Mouse (Mus musculus) gastrocnemius, postnatal 36 days (tissue): Measurements from ENCODE around the gene Plcb1. TPM values are rescaled to one million over a fixed set of nuclear protein-coding genes. Genes with fewer than 3 reads are reported as not detected.
A peak's percentile ranks its signal among the peaks of the same experiment; 100 is the strongest.

Experiments
- DNase-seq, 2 experiments: peaks; one replicate each; pipeline ENCODE4 v3.0.0; 2022
- intact Hi-C: fragments of 180-260 bp; cut with DNase I; formaldehyde crosslinking; loops from one replicate; pipeline ENCODE4 v1.15.1; 2025
- total RNA-seq, 2 experiments: library from RNA; stranded (reverse); gene quantifications; 2 replicates each; pipeline ENCODE4 v1.2.3; 2021

Gene Plcb1
- total RNA-seq, 2 experiments from 2014 or later: 1.3 to 1.6 TPM

DNA sequence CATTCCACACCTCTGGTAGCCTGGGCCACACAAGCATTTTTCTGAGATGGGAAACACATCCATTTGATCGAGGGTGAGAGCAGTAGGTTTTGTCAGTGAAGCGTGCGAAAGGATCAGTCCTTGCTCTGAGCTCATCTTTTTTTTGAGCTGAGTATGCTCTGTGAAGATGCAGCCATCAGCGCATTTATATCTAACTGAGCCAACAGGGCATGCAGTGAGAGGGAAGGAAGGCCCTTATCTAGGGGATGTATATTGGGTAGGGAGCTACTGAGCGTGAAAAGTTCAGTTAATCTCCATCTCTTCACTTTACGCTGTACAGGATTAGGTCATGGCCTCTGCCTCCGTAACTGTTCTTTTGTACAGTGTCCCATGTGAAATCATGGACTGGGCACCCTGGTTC is 46.0 kb downstream of the Plcb1 start:
- intact Hi-C loops: no loop called here
- DNase-seq: no peak

DNA sequence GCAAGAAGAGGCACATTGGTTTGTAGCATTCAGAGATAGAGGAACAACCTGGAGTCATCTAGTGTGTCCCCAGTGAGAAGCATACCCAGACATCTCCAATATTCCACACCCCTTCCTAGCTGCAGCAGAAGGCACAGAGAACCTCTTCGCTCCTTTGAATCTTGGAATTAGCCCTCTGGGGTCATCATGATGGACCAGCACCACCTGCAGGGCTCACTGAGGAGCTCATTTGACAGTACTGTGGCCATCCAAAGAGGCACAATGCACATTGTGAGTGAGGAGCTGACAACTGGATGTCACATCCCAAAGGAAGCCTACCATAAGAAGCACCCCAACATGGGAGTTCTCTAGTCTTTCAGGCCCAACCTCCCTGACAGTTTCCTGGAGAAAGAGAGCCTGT is 50.2 kb downstream of the Plcb1 start:
- DNase-seq: no peak
- intact Hi-C loops: no loop called here

DNA sequence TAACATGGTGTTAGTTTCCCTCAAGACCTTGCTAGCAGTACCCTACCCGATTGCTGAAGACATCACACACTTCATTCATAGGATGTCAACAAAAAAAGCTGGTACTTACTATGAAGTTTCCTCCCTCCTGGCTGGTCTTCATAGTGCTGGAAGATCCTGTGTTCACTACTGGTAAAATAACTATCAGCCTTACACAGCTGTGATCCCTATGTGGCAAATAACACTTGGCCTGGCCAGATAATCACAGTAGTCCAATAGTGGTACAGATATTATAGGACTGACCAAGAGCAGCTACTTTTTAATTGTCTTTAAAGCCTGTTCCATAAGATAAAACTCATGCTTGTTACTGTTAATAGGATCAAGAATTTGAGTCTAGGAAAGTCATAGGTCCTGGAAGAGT is 52.3 kb downstream of the Plcb1 start:
- intact Hi-C loops: no loop called here
- no peak for DNase-seq

DNA sequence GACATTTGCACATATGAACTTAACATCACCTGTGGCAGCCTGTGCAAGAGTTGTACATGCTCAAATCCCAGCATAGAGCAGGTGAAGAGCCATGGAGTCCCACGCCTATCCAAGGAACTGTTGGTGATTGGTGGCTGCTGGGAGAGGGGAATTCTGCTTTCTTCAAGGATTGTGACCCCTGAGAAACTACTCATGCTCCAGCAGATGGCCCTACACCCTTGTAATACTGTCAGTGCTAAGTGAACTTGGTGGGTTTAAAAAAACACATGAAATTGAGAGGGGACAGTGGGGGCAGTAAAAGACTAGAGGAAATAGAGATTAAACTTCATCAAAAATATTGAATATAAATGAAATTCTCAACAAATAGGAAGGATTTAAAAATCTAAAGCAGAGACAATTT is 53.0 kb downstream of the Plcb1 start:
- intact Hi-C loops: no loop called here
- DNase-seq: no peak

DNA sequence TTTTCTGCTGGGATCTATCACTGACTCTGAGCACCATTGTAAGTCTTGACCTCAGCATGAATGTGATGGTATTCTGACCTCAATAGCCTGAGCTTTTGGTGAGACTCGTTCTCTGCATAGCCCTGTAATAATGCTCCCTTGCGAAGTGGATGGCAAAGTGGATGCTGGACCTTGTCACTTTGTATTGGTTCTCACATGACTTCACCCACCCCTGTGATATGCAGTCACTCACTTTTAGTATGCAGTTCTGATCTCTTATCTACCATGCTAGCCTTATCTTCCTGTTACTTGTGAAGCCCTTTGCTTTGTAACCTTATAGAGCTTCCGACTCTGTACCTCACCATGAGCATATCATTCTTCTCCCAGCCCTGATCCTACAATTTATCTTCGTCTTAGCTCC is 57.0 kb downstream of the Plcb1 start:
- no peak for DNase-seq
- intact Hi-C loops: no loop called here

DNA sequence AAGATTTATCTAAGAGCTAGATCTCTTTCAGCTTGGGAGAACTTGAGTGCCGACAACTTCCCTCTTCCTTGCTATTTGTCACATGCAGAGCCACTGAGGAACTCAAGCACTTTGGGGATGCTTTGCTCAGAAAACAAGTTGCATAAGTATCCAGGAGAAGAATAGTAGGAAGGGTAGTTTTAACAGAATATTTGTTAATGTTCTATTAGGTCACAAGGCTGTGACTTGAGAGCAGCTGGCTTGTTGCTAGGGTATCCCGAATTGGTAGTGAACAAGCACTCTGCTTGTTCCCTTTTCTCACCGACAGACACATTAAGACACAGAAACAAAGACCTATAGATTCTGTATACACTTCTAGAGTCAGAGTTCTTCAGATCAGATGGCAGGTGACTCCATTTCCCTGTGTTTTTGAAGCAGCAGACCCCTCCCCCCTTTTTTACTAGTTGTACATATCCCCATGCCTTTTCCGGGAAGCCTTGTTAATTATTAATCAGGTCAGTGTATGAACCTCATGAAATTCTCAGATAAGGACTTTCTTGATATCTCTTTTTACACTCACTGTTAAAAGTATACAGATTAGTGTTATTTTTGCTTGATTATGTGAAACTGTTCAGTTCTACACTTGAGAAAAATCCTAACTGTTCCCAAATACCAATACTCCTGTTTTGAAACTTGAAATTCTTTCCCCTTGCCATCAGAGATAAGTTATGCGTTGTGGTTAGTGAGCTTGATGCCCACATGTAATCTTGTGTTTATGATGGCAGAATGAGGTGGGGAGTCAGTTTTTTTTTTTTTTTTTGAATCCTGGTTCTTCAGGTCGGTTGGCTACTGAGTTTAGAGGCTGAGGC is 58.7 kb downstream of the Plcb1 start:
- intact Hi-C loops: no loop called here
- no peak for DNase-seq

DNA sequence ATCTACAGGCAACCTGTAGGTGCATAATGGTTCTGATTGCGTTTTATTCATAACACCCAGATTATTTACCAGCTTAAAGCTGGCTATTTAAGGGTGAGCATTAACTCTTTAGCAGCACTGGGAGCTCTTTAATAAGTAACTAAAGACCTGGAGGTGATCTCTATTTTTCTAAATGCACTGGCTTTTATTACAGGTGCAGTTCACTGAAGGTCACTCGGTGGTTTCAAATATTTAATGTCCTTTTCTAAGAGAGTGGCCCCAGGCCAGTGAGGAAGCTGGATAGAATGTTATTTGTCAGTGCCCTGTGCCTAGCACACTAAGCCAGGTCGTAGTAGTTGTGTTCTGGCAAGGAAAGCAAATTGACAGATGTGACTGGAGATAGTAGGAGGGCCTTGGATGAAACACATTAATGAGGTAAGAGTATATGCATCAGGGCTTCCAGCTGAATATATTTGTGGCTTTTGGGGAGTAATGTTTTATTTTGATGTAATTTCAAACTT is 59.4 kb downstream of the Plcb1 start:
- intact Hi-C loops: no loop called here
- no peak for DNase-seq

DNA sequence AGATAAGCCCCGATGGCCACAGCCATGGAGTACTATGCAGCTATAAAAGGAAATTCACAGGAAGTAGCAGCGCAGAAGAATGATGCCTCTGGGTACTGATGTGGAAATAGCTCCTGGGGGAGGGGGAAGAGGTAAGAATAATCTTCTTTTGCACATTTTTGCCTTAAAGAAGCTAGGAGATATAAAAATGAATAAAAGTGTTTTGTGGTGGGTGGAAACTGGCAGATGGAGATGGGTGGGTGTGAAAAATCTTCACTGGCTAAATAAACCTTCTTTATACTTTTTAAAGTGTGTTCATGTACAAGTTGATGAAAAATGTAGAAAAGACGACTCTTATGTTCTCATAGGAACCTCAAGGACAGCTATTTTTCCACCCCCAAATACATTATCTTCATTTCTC is 60.7 kb downstream of the Plcb1 start:
- no peak for DNase-seq
- intact Hi-C loops: no loop called here

DNA sequence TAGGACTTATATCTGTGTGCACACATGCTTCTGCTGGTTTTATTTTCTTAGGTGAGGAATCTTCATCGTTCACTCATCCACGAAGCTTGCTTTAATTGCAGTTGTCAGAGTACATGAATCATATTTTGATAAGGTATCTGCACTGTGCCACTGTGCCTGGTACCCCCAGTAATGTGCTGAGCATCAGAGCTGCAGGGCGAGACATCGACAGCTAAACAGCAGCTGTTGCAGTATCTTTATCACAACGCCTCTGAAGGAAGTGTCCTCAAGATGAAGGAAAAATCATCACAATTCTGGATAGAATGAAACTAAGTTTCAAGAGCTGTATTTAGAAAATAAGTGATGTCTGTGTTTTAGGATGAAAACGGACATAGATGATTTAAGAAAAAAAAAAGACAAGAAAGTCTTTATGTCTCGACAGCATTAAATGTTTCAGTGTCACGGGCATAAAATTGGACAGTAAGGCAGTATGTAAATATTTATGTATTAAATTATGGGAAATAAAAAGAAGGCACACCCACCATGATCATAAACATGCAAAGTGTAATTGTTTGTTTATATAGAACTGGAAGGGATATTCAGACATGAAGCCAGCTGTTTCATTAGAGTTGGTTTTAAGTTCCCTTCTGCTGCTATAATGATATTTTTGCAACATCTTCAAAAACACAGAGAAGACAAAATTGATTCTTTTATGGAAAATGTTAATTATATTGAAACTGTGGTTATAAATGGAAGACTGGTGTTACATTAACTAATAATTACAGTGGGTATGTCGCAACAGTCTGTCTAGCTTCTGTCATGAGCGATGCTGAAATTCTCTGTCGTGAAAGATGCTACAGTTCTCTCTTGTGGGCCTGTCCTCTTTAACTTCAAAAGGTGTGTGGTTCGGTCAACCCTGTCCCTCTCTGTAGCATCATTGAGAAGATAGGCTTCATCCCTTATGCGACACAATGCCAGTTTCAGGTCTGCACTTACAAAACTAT is 65.6 kb downstream of the Plcb1 start:
- intact Hi-C loops: no loop called here
- DNase-seq: no peak

DNA sequence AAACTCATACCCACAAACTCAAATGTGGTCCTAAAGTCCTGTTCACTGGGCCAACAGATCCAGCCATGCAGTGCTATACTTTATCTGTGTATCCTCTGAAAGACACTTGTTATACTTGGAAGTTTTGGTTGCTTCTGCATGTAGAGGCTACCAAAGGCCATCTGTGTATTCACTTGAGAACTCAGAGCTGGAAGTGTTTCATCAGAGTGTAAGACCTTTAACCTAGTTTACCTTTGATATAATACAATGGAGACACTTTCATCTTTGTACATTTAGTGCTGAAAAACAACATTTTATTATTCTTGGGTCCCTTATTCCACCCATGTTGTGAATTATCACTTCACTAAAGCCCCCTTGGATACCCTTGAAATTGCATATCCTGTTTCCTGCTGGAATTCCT is 70.4 kb downstream of the Plcb1 start:
- no peak for DNase-seq
- intact Hi-C loops: no loop called here

DNA sequence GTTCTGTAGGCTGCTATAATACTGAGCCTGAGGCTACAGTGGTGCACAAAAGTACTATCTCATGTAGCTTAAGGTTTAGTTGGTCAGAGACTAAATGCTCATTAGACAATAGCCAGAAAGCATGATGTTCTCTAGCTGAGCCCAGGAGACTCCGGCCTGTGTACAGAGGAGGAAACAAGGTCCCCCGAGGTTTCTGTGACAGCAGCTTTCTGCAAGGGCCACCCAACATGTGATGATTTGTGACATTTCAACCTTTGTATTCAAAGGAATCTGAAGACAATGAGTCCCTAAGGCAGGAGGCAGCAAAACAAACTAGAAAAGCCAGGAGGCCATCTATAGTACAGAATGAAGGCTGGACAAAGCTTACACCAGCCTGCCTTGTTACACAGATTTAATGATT is 70.8 kb downstream of the Plcb1 start:
- intact Hi-C loops: no loop called here
- no peak for DNase-seq

DNA sequence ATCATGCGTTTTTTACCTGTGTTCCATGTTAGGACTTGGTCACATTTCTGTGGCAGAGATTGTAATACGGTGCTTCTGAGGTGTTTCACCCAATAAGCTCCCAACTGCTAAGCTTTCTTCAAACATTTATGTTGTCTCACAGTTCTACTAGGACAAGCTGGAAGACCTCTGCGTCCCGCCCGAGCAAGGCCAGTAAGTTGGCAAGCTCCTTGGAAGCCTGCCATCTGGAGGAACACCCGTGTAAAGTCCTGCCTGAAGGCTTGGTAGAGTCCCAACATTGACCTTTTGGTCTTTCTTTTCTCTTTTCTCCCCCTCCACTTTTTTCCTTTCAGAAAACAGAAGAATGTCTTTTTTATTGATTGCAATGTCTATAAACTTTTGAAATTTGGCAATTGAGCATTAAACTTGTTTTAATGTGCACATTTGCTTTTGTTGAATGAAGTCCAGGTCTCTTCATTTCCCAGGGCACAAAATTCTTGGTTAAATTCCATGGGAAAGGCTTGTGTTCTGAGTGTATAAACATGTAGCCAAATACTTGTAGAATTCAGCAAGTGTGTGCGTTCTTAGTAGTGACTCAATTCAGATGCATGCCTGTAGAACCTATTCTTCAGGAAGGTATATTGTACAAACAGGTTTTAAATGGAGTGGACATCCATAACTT is 79.2 kb downstream of the Plcb1 start:
- peak; percentile 10 to 13 for DNase-seq
- intact Hi-C loops: no loop called here

DNA sequence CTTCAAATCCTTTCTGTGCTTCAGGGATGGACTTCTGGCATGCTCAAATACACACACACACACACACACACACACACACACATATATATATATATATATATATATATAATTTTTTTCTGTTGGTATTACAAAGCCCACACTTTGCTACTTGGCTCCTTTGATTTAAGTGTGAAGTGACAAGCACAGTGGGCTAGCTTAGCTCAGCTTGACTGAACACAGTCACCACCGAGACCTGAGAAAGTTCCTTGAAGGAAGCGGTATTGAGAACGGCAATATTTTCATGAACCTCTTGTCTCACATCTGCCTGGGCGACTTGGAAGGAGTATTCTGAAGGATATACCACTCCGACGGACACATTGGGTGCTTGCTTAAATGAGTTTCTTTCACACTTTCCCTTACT is 81.5 kb downstream of the Plcb1 start:
- intact Hi-C loops: no loop called here
- DNase-seq: no peak

DNA sequence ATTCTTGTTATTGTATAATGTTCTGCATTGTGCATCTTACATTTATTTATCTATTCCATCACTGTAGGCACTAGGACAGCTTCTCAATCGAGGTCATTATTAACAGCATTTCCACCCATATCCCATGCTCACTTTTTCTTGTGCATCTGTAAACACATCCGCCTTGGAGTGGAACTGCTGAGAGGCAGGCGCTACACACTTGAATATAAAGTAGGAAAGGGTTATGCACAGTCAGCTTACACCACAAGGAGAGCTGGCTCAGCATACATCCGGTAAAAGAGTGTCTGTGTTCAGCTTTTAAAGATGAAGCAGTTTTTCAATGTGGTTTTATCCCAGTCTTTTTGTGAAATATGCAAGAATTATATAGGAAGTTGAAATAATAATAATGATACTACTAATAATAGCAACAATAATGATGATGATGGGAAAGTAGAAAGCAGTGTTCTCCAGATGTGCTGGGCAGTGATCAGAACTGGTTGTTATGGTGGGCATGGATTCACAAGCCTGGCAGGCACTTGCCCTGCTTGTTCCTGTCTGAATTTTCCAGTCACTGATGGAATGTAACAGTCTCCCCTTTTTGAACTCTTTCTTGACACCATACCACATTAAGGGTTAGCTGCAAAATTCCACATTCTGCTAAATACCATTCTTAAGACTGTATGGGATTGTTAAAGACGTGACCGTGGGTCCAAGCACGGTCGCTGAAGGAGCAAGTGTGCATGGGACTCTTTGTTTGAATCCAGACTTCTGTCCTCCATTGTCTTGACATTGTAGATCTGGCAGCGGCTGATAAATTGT is 86.0 kb downstream of the Plcb1 start:
- no peak for DNase-seq
- intact Hi-C loops: no loop called here

DNA sequence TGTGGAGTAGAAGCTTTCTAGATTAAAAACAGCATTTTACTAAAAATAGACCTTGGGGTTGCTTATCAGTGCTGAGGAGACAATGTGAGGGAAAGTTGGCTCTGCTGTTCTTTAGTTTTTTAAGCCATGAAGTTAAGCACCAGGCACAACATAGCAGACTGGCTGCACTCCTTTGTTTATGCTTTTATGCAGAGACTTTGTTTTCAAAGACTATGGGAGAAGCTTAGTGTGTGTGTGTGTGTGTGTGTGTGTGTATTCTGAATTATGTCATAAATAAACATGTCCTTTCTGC is 86.6 kb downstream of the Plcb1 start:
- no peak for DNase-seq
- intact Hi-C loops: no loop called here

DNA sequence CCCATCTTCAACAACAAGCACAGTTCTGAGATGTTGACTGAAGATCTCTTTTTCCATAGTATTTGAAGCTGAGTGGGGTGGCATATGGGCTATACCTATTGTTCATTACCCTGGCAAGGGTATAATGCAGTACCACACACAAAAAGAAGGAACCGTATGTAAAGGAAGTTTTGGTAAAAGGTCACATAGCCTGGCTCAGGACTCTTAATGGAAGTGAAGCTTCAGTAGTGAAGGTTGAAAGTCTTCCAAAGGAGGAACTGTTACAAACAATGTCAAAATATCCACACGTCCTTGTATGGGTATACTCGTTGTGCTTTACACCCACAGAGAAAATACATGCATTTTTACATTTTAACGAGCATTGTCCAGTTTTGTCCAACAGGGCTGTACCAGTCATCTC is 91.3 kb downstream of the Plcb1 start:
- DNase-seq: no peak
- intact Hi-C loops: no loop called here

DNA sequence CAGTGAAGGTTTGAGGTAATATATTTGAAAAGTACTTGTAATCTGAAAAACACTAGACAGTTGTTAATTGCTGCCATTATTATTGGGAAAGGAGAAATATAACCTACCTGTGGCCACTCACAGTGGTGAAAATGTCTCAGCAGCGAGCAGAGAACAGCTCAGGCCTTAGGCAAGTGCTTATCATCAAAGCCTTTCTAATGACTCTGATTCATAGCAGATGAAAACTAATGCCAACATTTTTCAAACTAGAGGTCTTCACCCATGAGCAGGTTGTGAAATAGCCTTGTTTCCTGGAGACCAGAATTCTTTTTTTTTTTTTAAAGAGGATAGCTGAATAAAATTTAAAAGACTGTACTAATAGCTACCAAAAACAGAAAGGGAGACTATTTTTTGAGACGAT is 105.3 kb downstream of the Plcb1 start:
- DNase-seq: no peak

DNA sequence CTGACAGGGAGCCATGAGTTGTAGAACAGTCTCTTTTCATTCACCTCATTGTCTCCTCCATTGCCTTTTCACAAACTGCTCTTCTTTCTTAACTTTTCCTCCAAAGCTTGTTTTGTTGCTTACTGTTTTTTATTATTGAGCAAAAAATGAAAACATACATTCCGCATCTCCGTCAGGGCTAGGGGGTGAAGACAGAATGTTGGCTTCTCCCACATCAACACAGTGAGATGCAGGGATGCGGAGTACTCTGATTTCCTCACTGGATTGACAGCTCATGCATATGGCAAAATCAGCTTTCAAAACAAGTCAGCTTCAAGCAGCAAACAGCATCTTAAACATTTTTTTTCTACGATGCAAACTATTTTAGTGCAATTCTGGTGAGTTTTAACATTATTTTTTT is 108.9 kb downstream of the Plcb1 start:
- DNase-seq: no peak
- intact Hi-C loops: no loop called here

More for the DNA sequence above, 105.3 kb downstream of the Plcb1 start:
- intact Hi-C loops: no loop called here

DNA sequence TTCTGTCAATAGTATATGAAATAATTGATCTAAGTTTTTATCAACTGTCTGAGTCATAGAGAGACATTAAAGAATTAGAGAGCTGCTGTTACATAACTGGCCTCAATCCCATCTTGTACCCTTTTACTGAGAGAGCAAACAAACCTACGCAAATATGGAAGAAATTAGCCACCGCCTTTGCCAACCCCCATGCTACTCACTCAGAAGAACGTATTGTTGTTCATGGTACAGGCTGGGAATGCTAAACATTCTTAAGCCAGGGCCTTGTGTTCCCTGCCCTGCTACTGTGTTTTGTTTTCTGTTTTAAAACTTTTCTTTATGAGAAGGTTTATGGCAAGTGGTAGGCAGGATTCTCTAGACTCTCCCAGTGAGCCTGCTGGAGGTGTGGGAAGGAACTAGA is 110.3 kb downstream of the Plcb1 start:
- intact Hi-C loops: no loop called here
- DNase-seq: no peak

DNA sequence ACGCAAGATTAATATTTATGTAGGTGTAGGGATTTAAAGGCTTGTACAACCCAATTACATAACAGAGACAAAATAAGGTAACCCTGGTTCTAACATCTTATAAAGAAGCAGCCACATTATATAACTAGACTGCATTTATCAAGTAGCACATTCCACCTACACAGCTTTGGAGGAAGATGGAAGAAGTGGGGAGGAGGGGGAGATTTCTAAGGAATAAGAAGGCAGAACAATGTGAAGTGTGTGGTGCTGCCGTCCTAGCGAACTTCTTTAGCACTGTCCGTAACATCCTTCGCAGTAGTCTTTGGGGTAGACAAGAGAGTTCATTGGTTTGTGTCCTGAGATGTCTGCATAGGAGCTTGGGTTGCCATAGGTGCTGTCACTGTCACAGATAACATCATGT is 111.2 kb downstream of the Plcb1 start:
- DNase-seq: no peak
- intact Hi-C loops: no loop called here
